Mouse (Mus musculus): ENCODE measurements around the gene Foxp1.

GRCm38 (mm10) chr6:99527457-99528105 lies 5.1 kb upstream of the Foxp1 start:
- TF ChIP-seq CTCF (IDR thresholded peaks at IDR 0.05; ENCODE audit: borderline replicate concordance, control insufficient read depth, extremely low read depth, insufficient read depth, low read length, poor library complexity), result no peak
- no peak for TF ChIP-seq POLR2A (IDR thresholded peaks at IDR 0.05; ENCODE audit: control insufficient read depth, extremely low read depth, insufficient read depth, low read length, poor library complexity)
